Mouse (Mus musculus) adrenal gland, postnatal 4 days (tissue): ENCODE data around the gene Tnfrsf1b. TPM values are rescaled to one million over a fixed set of nuclear protein-coding genes. Genes with fewer than 3 reads are reported as not detected.
"Not testable (repeated sequence)": the region's sequence is repeated elsewhere in the genome, so short reads cannot be mapped to it uniquely, and the experiment has no call there.

Experiments
- DNase-seq, 2 experiments: peaks; one replicate each; pipeline ENCODE4 v3.0.0; 2021 to 2022; ENCODE audit warnings: low spot score in 2 of 2, mixed read lengths in 2 of 2
- total RNA-seq, 2 experiments: library from RNA; stranded (reverse); gene quantifications; 2 replicates each; pipeline ENCODE4 v1.2.3; 2021

Gene Tnfrsf1b
- total RNA-seq, 2 experiments from 2014 or later: 7.8 to 9.1 TPM

DNA sequence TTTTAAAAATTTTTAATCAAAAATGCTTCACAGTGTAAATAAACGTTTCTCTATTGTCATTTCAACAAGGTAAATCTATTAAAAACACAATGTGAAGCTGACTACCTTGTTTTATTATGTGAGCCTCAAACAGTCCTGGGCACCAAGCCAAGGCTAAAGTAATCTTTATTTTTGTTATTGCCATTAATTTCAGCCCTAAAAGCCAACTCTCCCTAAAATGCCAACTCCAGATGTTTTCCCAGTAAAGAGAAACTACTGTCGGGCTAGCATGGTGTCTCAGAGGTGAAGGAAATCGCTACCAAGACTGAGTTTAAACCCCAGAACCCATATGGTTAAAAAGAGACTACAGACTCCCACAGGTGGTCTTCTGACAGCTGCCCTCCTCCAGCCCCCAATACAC is 53.3 kb downstream of the Tnfrsf1b start:
- DNase-seq: no peak

DNA sequence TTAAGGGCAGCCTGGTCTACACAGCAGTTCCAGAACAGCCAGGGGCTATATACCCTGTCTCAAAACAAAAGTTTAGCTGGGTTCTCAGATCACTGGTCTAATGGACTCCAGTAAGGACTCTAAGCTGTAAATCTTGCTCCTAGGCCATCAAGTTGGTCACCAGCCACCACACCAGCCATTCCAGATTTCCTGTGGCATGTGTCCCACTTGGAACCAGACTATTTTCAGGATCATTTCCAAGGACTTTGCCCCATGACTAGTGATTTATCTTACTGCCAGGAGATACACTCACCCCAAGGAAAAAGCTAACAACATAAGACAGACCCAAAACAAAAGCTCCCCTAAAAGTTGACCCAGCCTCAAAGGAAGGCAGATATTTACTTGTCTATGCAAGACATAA is 54.0 kb downstream of the Tnfrsf1b start:
- DNase-seq: peak in 1 of 2 experiments; percentile 20

DNA sequence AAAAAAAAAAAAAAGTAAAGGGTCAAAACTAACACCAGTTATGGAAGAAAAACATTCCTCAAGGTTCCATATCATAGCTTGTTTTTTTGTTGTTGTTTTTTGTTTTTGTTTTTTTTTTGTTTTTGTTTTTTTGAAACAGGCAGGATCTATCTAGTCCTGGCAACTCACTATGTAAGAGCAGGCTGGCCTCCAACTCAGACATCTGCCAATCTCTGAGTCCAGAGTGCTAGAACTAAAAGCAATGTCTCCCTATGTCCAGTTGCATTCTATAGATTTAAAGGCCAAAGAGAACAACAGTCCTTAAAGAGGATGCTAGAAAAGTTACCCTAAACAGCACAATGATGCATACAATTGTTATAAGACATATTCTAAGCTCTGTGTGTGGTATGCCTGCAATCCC is 58.1 kb downstream of the Tnfrsf1b start:
- DNase-seq: no peak

DNA sequence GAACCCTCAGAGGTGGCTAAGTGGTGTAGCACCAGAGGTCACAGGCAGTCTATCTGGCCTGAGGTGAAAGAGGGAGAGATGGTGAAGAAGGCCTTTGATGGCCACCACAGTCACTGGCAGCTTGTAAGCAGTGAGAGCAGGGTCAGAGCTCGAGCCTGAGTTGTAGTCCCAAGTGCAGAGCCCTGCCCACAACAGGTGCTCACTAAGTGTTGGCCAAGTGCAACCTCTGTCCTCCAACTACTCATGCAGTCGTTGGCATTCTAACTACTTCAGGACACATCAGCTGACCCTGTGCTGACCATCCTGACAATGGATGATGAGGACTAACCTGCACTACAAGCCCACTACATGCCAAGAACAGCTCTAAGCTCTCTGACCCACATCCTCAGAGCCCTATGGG is 59.1 kb downstream of the Tnfrsf1b start:
- DNase-seq: no peak

DNA sequence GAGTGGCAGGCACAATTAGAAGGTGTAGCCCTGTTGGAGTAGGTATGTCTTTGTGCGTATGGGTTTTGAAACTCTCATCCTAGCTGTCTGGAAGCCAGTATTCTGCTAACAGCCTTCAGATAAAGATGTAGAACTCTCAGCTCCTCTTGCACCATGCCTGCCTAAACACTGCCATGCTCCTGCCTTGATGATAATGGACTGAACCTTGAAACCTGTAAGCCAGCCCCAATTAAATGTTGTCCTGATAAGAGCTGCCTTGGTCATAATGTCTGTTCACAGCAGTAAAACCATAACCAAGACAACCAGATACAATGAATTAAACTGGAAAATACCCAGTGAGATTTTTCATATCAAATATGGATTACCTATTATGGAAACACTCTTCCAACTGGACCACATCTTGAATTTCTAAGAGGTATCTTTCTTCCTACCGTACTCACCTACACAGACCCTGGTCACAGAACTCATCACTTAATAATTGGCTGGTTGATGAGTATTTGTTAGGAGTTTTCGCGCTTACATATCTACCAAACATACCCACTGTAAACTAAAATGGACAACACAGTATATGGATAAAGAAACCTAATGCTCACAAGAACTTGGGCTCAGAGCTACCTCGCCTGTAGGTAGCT is 67.6 kb downstream of the Tnfrsf1b start:
- no peak for DNase-seq

DNA sequence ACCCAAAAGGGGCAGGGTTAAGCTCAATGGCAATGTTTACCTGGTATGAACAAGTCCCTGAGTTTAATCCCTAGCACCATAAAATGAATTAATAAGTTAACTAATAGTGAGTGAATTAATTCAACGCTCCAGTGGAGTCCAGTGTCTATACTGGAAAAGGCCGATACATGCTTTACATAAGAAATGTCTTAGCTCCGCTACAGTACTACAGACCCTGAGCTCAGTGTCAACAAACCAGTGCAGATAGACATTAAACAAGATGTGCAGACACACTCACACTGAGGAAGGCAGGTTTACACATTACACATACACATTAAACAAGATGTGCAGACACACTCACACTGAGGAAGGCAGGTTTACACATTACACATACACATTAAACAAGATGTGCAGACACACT is 81.1 kb downstream of the Tnfrsf1b start:
- DNase-seq: not testable (repeated sequence)

DNA sequence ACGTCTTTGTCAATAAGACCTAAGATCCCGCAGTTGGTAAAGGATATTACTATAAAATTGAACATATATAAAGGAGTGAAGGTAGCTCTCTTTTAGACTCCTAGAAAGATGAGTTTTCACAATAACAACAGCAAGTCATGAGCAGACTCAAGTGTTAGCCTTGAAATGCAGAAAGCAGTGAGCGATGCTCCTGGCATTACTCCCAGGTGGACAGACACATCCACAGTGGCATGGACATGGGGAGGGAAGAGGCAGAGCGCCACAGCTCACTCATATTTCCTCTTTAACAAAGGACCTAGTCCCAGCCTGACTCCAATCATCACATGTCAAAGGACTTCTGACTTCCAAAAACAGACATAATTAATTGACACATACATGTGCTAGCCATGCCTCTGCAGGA is 82.6 kb downstream of the Tnfrsf1b start:
- DNase-seq: no peak

Other genes starting within 250 kb of the Tnfrsf1b start
- gene Vps13d, start 51.9 kb downstream of the Tnfrsf1b start, total RNA-seq: 10 to 100 TPM; 58.4 to 59.0 TPM
- under 1 TPM; 0.22 to 0.34 TPM for gene Tnfrsf8, start 68.3 kb upstream of the Tnfrsf1b start, total RNA-seq